Mouse (Mus musculus) heart, embryonic 11.5 days (tissue): ENCODE measurements at regions not wholly inside any gene's neighbourhood (a gene's known extent, or its start where the extent isn't known, plus 50 kb on each side); places are given as distances from the start of the nearest gene placed in this dataset.

Experiments
- ATAC-seq: fragments of 200-750 bp; cut with Nextera tagmentation; replicated peaks from 2 replicates; pipeline ENCODE4 v1.8.0; 2017; ENCODE audit warnings: moderate library complexity; ENCODE audit not compliant: insufficient number of reproducible peaks, low FRiP score, low TSS enrichment
- H3K27ac ChIP-seq: fragments of 300-500 bp; sonication (generic); 2 replicates; pipeline ENCODE4 v1.5.1; 2014; ENCODE audit warnings: mild to moderate bottlenecking, low read depth, low read length
- H3K27me3 ChIP-seq: fragments of 300-500 bp; sonication (generic); 2 replicates; pipeline ENCODE4 v1.6.1; 2014; ENCODE audit warnings: mild to moderate bottlenecking, low read length, mixed read lengths; ENCODE audit not compliant: control insufficient read depth, insufficient read depth
- H3K36me3 ChIP-seq: fragments of 300-500 bp; sonication (generic); 2 replicates; pipeline ENCODE4 v1.6.1; 2014; ENCODE audit warnings: mild to moderate bottlenecking, low read length, moderate library complexity, mixed read lengths; ENCODE audit not compliant: control insufficient read depth, insufficient read depth
- H3K4me1 ChIP-seq: fragments of 300-500 bp; sonication (generic); 2 replicates; pipeline ENCODE4 v1.6.1; 2014; ENCODE audit warnings: low read length; ENCODE audit not compliant: control insufficient read depth, insufficient read depth
- H3K4me2 ChIP-seq: fragments of 300-500 bp; sonication (generic); 2 replicates; pipeline ENCODE4 v1.6.1; 2014; ENCODE audit warnings: mild to moderate bottlenecking, moderate library complexity
- H3K4me3 ChIP-seq: fragments of 300-500 bp; sonication (generic); 2 replicates; pipeline ENCODE4 v1.5.1; 2014; ENCODE audit warnings: low read depth, low read length
- H3K9ac ChIP-seq: fragments of 300-500 bp; sonication (generic); 2 replicates; pipeline ENCODE4 v1.6.1; 2014; ENCODE audit warnings: mild to moderate bottlenecking, low read depth, low read length, moderate library complexity
- H3K9me3 ChIP-seq: fragments of 300-500 bp; sonication (generic); replicated peaks from 2 replicates; pipeline ENCODE4 v1.6.1; 2016; ENCODE audit warnings: low read length; ENCODE audit not compliant: control insufficient read depth
- WGBS: fragments of 180-500 bp; shearing (Covaris S2); extraction: QIAGEN DNeasy Blood & Tissue Kit; methylation state at CpG from one replicate; pipeline ENCODE4 v1.1.7; 2014; ENCODE audit not compliant: insufficient replicate concordance; 5-methylcytosine and 5-hydroxymethylcytosine counted together

- no peak overlapping the region for H3K9ac ChIP-seq
- ATAC-seq, result no peak
- no peak overlapping the region for H3K4me3 ChIP-seq
- H3K36me3 ChIP-seq, result no peaks in the 10 kb centered on the region
- no peaks in the 10 kb centered on the region for H3K4me1 ChIP-seq
- H3K9me3 ChIP-seq, result no peaks in the 10 kb centered on the region
- peaks cover 7% of the 10 kb centered on the region; the same call in 1 of the 2 replicates for H3K27me3 ChIP-seq
- H3K4me2 ChIP-seq, result no peak overlapping the region
- H3K27ac ChIP-seq, result no peak overlapping the region
- WGBS, result 77% methylated on average over 8 of the region's 8 CpGs
These were observed 52.7 kb upstream of the Ezh2 start for GRCm38 (mm10) chr6:47647876-47648275.

GRCm38 (mm10) chr6:47646731-47647567 lies 51.8 kb upstream of the Ezh2 start:
- no peaks in the 10 kb centered on the region for H3K9me3 ChIP-seq
- peaks cover 7% of the 10 kb centered on the region; the same call in 1 of the 2 replicates for H3K27me3 ChIP-seq
- no peak for ATAC-seq
- H3K9ac ChIP-seq, result no peak overlapping the region
- no peaks in the 10 kb centered on the region for H3K4me1 ChIP-seq
- H3K4me2 ChIP-seq, result no peak overlapping the region
- H3K36me3 ChIP-seq, result no peaks in the 10 kb centered on the region
- no peak overlapping the region for H3K27ac ChIP-seq
- WGBS, result 73% methylated on average over 14 of the region's 14 CpGs
- H3K4me3 ChIP-seq, result no peak overlapping the region

- no peak overlapping the region for H3K4me3 ChIP-seq
- H3K36me3 ChIP-seq, result no peaks in the 10 kb centered on the region
- H3K9ac ChIP-seq, result no peak overlapping the region
- H3K4me2 ChIP-seq, result no peak overlapping the region
- H3K9me3 ChIP-seq, result no peaks in the 10 kb centered on the region
- no peak for ATAC-seq
- H3K4me1 ChIP-seq, result no peaks in the 10 kb centered on the region
- H3K27me3 ChIP-seq, result peaks cover 7% of the 10 kb centered on the region; the same call in 1 of the 2 replicates
- WGBS, result 69% methylated on average over 1 of the region's 1 CpGs
- no peak overlapping the region for H3K27ac ChIP-seq
These were observed 50.9 kb upstream of the Ezh2 start for GRCm38 (mm10) chr6:47646022-47646421.
